Mouse (Mus musculus): Measurements from ENCODE around the gene Dctn2.

DNA sequence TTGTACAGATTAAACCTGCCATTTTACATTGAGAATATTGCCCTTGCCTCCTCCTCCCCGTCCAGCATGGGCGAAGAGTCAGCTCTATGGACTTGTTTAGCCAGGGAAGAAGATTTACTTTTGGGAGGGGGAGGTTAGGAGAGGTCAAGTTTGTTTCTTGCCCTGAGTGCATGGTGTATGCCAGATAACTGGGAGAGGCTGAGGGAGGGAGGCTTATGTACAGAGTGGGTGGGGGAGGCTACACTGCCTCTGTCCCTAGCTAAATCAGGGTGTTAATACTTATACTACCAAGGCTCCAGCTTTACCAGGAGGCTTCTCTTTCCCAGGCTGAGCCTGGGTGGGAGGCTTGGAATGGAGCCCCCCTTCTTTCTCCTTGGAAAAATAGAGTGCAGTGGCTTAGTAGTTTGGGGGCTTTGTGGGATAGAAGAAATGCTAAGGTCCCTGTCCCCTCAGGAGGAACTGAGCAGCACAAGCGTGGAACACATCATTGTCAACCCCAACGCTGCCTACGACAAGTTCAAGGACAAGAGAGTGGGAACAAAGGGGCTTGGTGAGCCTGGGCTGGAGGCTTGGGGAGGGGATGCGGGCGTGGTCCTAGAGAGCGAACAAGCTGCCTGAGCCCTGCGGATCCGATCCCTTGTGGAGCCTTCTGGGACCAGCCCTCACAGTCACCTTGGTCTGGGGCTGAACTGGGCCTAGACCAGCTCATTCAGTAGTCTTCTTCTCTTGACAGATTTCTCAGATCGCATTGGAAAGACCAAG lies 8.3 kb downstream of the Dctn2 start:
- no peak for TF ChIP-seq UBTF (IDR thresholded peaks at IDR 0.05; ENCODE audit: borderline replicate concordance, insufficient read depth, low read depth, low read length)
- TF ChIP-seq MYC (IDR thresholded peaks at IDR 0.05; ENCODE audit: low read depth, low read length), result no peak

Measured in MEL (cell line).